Mouse (Mus musculus) hematopoietic stem cell, adult 5-6 weeks (primary cell): ENCODE data around the gene Ftsj1. TPM values are rescaled to one million over a fixed set of nuclear protein-coding genes. Genes with fewer than 3 reads are reported as not detected.
A peak's percentile ranks its signal among the peaks of the same experiment; 100 is the strongest.

Source experiments
- ATAC-seq, 2 experiments: fragments of 125-278 bp in 1 of 2; replicated peaks in 1 of 2; 2 replicates each; pipeline ENCODE4 v1.8.0; 2016 to 2017; ENCODE audit warnings: inconsistent platforms in 2 of 2, mild to moderate bottlenecking in 2 of 2, moderate number of reproducible peaks in 2 of 2, low read depth in 1 of 2, moderate TSS enrichment in 1 of 2; ENCODE audit not compliant: low FRiP score in 2 of 2, poor library complexity in 2 of 2, severe bottlenecking in 2 of 2, insufficient read depth in 1 of 2, low TSS enrichment in 1 of 2
- total RNA-seq: library from RNA; stranded (forward); fragments of 172-1452, 232-1000 nt; gene quantifications from 2 replicates; pipeline ENCODE4 v1.2.3, GENCODE M21; 2017

Ftsj1 gene
- total RNA-seq, 1 experiment from 2014 or later, result 25.9 TPM

- no peak for ATAC-seq
These were observed 28.7 kb downstream of the Ftsj1 start for GRCm38 (mm10) chrX:8223473-8223872.

DNA sequence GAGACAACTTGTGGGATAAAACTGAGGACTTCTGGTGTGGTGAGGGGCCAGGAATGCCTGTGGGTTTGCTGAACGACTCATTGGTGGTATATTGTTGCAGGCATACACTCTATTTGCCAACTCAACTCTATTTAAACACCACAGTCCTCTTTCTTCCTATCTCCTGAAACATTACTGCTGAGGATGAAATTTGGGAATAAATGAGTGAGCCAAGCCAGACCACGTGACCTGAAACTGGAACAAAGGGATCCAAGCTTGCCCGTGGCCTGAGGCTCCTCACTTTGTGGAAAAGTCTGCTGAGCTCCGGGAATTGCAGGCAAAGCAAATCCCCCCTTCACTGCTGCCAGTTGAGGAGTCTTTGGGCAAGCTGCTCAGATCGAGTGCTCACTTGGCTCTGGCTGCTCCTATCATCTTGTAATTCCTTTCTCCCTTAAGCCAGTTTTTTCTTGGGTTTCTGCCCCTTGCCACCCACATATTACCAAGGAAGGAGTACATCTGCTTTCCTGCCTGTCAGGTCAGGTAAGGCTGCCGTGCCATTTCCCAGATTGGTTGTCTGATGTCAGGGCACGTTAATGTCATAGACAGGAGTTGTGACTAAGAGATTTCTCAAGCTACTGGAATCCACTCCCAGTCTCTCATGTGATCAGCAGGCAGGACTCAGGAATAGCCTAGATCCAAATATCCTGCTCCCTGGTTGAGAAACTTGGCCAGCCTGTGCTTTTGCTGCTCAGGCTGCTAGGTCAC lies 29.4 kb downstream of the Ftsj1 start:
- no peak for ATAC-seq

DNA sequence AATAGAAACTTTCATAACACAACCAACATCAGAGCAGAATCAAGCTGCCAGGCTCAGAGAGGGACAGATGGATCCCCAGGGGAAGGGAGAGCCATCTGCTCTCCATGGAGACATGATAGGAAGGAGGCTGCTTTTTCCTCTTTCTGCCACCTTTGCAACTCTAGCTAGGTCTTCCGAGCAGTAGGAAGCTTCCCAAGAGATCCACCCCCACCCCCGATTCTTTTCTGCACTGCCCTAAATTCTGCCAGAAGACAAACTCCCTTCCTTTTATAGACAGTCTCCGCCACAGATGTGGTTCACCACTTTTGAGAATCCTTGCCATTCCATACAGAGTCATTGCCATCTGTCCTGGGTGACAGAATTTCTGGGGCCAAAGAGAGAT lies 29.9 kb downstream of the Ftsj1 start:
- ATAC-seq, result no peak

GRCm38 (mm10) chrX:8219651-8220050 lies 32.6 kb downstream of the Ftsj1 start:
- no peak for ATAC-seq

DNA sequence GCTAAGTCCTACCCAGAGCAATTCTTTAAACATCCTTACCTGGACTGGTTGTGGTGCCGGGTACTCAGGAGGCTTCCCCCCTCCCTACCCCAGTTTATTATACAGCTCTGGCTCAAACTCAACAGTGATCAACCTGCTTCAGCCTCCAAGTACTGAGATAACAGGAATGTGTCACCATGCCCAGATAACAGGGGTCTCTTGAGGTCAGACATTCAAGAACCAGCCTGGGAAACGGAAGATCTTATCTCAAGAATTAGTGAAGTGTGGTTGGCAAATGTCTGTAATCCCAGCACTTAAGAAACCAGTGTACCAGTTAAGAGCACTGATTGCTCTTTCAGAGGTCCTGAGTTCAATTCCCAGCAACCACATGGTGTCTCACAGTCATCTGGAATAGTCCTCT lies 34.1 kb downstream of the Ftsj1 start:
- no peak for ATAC-seq

DNA sequence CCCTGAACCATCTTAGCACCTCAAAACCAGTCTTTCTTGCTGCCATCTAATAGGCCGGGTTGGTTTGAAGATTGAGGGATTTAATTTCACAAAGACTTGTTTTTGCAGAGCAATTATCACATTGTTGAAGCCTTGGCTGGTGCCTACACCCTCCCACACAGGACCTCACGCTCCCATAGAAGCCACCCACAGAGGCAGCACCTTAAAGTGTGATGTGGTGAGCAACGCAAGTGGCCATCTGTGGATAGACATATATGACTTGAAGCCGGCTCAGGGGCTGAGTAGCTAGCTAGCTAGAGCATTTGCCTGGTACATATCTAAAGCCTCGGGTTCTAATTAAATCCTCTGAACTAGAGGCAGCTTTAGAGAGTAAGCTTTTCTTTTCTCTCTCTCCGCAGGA lies 34.8 kb downstream of the Ftsj1 start:
- ATAC-seq, result no peak

DNA sequence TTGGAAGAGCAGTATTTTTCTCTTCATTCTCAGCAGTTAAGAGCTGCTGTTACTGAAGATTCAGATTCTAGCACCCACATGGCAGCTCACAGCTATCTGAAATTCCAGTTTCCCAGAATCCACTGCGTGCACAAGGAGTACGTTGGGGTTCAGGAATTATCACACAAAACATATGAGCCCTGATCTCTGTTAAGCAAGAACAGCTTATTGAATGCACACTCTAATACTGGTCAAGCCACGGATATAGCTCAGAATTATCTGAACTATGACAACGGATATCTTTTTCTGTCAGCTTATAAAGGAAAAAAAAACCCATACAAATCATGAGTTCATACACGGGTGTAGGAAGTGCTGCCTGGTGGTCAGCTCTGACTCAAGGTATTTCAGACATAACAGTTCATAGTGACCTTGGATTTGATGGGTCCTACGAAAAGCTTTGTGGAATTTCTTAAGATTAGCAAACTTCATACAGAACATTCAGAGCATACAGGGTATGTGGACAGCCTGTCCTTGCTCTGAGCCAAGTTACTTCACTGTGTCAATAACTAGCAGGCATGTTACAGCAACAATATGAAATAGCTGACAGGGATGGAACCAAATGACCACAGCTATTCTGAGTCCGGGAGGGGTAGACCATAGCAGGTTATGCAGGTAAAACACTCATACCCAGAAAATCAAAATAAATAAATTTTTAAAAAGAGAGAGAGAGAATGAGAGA lies 40.6 kb downstream of the Ftsj1 start:
- ATAC-seq, result no peak

- no peak for ATAC-seq
These were observed 42.5 kb downstream of the Ftsj1 start for GRCm38 (mm10) chrX:8209720-8210119.

DNA sequence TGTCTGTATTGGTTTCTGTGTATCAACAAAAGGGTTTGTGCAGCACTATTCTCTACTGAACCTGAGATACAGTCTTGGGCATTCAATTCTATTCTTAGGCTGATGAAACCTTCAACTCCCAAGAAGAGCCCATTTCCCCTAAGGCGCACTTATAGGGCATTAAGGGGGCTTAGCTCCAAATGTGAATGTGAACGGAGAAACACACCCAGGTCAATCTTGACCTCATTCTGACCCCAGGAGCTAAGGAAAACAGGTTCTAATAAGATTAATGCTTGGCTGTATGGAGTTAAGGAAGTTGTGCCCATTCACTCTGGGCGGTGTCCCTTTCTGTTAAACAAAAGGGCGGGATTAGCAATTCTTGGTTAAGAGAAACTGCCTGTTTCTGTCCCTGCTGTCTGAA lies 45.0 kb downstream of the Ftsj1 start:
- ATAC-seq, result no peak

GRCm38 (mm10) chrX:8206694-8207197 lies 45.5 kb downstream of the Ftsj1 start:
- ATAC-seq, result no peak

- peak; percentile 75 to 84; a peak in 3 of 4 replicates for ATAC-seq
These were observed 46.1 kb downstream of the Ftsj1 start, which contains the start of gene Porcn for GRCm38 (mm10) chrX:8206015-8206693. Gene Porcn, minus strand, starts transcription at chrX:8206525.

DNA sequence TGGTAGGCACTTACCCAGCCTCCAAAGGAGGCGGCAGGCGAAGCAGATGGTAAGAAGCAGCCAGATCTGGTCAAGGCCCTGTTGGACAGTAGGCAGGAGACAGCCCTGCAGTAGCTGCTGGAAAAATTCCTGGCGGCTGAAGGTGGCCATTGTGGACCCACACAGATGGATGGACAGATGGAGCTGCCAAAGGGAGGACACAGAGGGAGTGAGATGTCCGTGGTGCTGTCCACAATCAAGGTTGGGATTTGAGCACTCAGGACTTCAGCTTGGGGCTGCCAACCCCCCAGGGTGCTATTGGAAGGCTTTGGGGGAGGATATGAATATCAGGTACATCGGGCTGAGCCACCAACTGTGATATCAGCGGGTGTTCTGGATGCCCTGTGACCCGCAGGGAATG lies 46.7 kb downstream of the Ftsj1 start:
- no peak for ATAC-seq

- ATAC-seq, result no peak
These were observed 47.1 kb downstream of the Ftsj1 start for GRCm38 (mm10) chrX:8205088-8205487.

- ATAC-seq, result no peak
These were observed 48.1 kb downstream of the Ftsj1 start for GRCm38 (mm10) chrX:8204076-8204475.

DNA sequence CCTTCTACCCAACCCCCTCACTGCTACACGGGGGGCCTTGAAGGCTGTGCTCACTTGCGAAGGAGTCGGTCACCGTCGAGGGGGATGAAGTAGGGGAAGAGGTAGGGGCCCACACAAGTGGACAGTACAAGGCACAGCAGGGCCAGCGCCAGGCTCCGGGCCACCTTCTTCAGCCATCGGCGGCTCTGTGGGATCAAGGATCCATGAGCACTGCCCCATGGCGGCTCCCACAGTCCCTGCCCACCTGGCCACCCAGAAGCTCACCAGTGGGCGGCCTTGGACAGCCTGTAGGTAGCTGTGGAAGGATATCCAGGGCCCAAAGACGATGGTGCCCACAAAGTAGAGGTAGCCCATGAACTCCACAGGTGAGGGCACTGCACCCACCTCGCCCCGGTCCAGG lies 49.1 kb downstream of the Ftsj1 start:
- ATAC-seq, result no peak

- peak in 1 of 2 experiments; percentile 34; a peak in 1 of 4 replicates for ATAC-seq
These were observed 58.8 kb downstream of the Ftsj1 start, which contains the start of gene Ebp for GRCm38 (mm10) chrX:8193419-8193723. Gene Ebp, minus strand, starts transcription at chrX:8193512.

DNA sequence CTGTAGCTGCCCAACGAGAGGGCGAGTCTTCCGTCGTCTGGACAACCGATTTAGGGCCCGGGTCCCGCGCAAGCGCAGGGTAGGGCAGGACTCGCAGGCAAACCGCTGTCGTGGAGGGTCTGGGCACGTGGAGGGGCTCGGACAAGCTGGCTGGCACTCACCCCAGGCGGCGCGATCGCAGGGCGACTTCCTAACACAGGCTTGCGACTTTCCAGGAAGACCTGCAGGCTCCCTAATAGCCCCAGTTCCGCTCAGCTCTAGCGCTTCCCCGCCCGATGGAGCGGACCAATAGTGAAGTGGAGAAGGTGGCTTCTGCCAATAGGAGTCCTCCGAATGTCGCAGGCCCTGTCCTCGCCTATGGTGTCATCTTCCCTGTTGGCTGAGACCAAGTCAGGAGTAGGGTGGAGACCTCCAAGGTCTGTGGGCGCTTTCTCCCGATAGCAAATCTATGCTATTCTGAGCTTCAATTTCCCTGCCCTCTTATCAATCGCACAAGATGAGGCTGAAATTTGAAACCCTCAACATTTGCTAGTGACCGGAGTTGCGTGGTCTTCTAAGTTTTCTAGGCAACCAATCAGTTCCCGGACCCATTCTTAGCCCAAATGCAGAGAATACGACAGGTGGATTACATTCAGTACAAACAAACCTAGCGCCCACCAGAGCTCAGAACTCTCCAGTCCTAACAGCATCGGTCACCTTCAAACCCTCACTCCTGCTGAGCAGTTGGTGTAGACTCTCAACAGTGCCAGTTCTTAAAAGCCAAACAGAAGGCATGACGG lies 59.4 kb downstream of the Ftsj1 start:
- ATAC-seq, result peak; percentile 97 to 100
